Mouse (Mus musculus) hindbrain, embryonic 16.5 days (tissue): ENCODE measurements around the gene Fuca2. TPM values are rescaled to one million over a fixed set of nuclear protein-coding genes. Genes with fewer than 3 reads are reported as not detected.
"Not testable (repeated sequence)": the region's sequence is repeated elsewhere in the genome, so short reads cannot be mapped to it uniquely, and the experiment has no call there.

ENCODE experiments used
- ATAC-seq: fragments of 200-750 bp; cut with Nextera tagmentation; 2 replicates; pipeline ENCODE4 v1.8.0; 2017; ENCODE audit warnings: moderate TSS enrichment, moderate library complexity
- H3K27ac ChIP-seq: fragments of 300-500 bp; sonication (generic); 2 replicates; pipeline ENCODE4 v1.5.1; 2014; ENCODE audit warnings: low read depth, mild to moderate bottlenecking, control low read depth, low read length, moderate library complexity
- H3K27me3 ChIP-seq: fragments of 300-500 bp; sonication (generic); replicated peaks from 2 replicates; pipeline ENCODE4 v1.6.1; 2014; ENCODE audit warnings: low read length; ENCODE audit not compliant: control insufficient read depth, insufficient read depth
- H3K36me3 ChIP-seq: fragments of 300-500 bp; sonication (generic); 2 replicates; pipeline ENCODE4 v1.6.1; 2014; ENCODE audit warnings: mild to moderate bottlenecking, low read length, moderate library complexity, mixed read lengths; ENCODE audit not compliant: control insufficient read depth, insufficient read depth
- H3K4me1 ChIP-seq: fragments of 300-500 bp; sonication (generic); 2 replicates; pipeline ENCODE4 v1.6.1; 2014; ENCODE audit warnings: low read depth, low read length; ENCODE audit not compliant: control insufficient read depth, insufficient read depth
- H3K4me2 ChIP-seq: fragments of 300-500 bp; sonication (generic); 2 replicates; pipeline ENCODE4 v1.6.1; 2014; ENCODE audit warnings: mild to moderate bottlenecking, low read length, control low read depth, moderate library complexity
- H3K4me3 ChIP-seq: fragments of 300-500 bp; sonication (generic); 2 replicates; pipeline ENCODE4 v1.5.1; 2014; ENCODE audit warnings: mild to moderate bottlenecking, low read length, control low read depth, moderate library complexity
- H3K9ac ChIP-seq: fragments of 300-500 bp; sonication (generic); 2 replicates; pipeline ENCODE4 v1.6.1; 2014; ENCODE audit warnings: low read depth, mild to moderate bottlenecking, control low read depth, low read length, moderate library complexity
- H3K9me3 ChIP-seq: fragments of 300-500 bp; sonication (generic); 2 replicates; pipeline ENCODE4 v1.6.1; 2014; ENCODE audit warnings: mild to moderate bottlenecking, low read length, moderate library complexity; ENCODE audit not compliant: control insufficient read depth
- WGBS: fragments of 180-500 bp; shearing (Covaris S2); extraction: QIAGEN DNeasy Blood & Tissue Kit; methylation state at CpG from one replicate; pipeline ENCODE4 v1.1.7; 2014; 5-methylcytosine and 5-hydroxymethylcytosine counted together
- polyA plus RNA-seq: library from polyadenylated mRNA; unstranded; fragments of >200 nt; fragmentation: Nextera tagmentation; extraction: Ambion mirVana; gene quantifications from 2 replicates; pipeline ENCODE4 v1.2.1, GENCODE M21; 2015

Gene Fuca2
- 56.1 and 61.3 TPM in 2 replicates for polyA plus RNA-seq

GRCm38 (mm10) chr10:13499331-13499730 lies at the start of gene Fuca2:
Gene Fuca2 (plus strand): TSS chr10:13499540.
- H3K27me3 ChIP-seq: no peaks in the 10 kb centered on the region
- no peak within 1 kb of the TSS for H3K27ac ChIP-seq
- no peak within 1 kb of the TSS for H3K4me3 ChIP-seq
- H3K9ac ChIP-seq: no peak within 1 kb of the TSS
- 86% methylated on average over 2 of the region's 2 CpGs for WGBS
- no peaks in the 10 kb centered on the region for H3K36me3 ChIP-seq
- H3K4me1 ChIP-seq: peaks cover 10% of the 10 kb centered on the region
- no peak for ATAC-seq
- no peak within 1 kb of the TSS; the same call in 1 of the 2 replicates for H3K4me2 ChIP-seq
- no peaks in the 10 kb centered on the region for H3K9me3 ChIP-seq

- no peaks in the 10 kb centered on the region for H3K27me3 ChIP-seq
- WGBS: 80% methylated on average over 6 of the region's 6 CpGs
- no peak for ATAC-seq
Observed at GRCm38 (mm10) chr10:13451640-13452039, 47.7 kb upstream of the Fuca2 start.

GRCm38 (mm10) chr10:13453200-13453990 lies 45.9 kb upstream of the Fuca2 start:
- no peaks in the 10 kb centered on the region for H3K36me3 ChIP-seq
- H3K4me2 ChIP-seq: no peak overlapping the region
- no peak for ATAC-seq
- no peak overlapping the region for H3K9ac ChIP-seq
- no peak overlapping the region for H3K4me3 ChIP-seq
- H3K4me1 ChIP-seq: no peaks in the 10 kb centered on the region
- H3K27me3 ChIP-seq: no peaks in the 10 kb centered on the region
- no peaks in the 10 kb centered on the region for H3K9me3 ChIP-seq
- WGBS: 91% methylated on average over 13 of the region's 13 CpGs
- no peak overlapping the region for H3K27ac ChIP-seq

More at GRCm38 (mm10) chr10:13451640-13452039, 47.7 kb upstream of the Fuca2 start:
- no peak overlapping the region for H3K4me3 ChIP-seq
- no peak overlapping the region for H3K27ac ChIP-seq
- no peak overlapping the region for H3K4me2 ChIP-seq
- H3K9me3 ChIP-seq: no peaks in the 10 kb centered on the region
- no peak overlapping the region for H3K9ac ChIP-seq
- H3K36me3 ChIP-seq: no peaks in the 10 kb centered on the region
- no peaks in the 10 kb centered on the region for H3K4me1 ChIP-seq

- H3K4me1 ChIP-seq, H3K9me3 ChIP-seq, ATAC-seq, H3K4me2 ChIP-seq, H3K36me3 ChIP-seq, H3K9ac ChIP-seq, H3K4me3 ChIP-seq, H3K27me3 ChIP-seq, H3K27ac ChIP-seq: not testable (repeated sequence)
- WGBS: 88% methylated on average over 3 of the region's 3 CpGs
Observed at GRCm38 (mm10) chr10:13464295-13464694, 35.0 kb upstream of the Fuca2 start.

- Histone ChIP-seq H3K9me3 (no peaks in the 10 kb centered on the region), H3K9ac (no peak overlapping the region), H3K4me1 (no peaks in the 10 kb centered on the region), H3K36me3 (no peaks in the 10 kb centered on the region), H3K4me3 (no peak overlapping the region), H3K27ac (no peak overlapping the region), H3K27me3 (no peaks in the 10 kb centered on the region), H3K4me2 (no peak overlapping the region)
- WGBS: 66% methylated on average over 5 of the region's 5 CpGs
- ATAC-seq: no peak
Observed at GRCm38 (mm10) chr10:13466925-13467324, 32.4 kb upstream of the Fuca2 start.

GRCm38 (mm10) chr10:13468025-13468529 lies 31.3 kb upstream of the Fuca2 start:
- not testable (repeated sequence) for H3K9me3 ChIP-seq, H3K27me3 ChIP-seq, H3K9ac ChIP-seq, H3K27ac ChIP-seq, H3K4me3 ChIP-seq, H3K36me3 ChIP-seq, ATAC-seq, H3K4me1 ChIP-seq, H3K4me2 ChIP-seq
- WGBS: 80% methylated on average over 6 of the region's 6 CpGs

- H3K9ac ChIP-seq: no peak overlapping the region
Observed at GRCm38 (mm10) chr10:13470236-13470635, 29.1 kb upstream of the Fuca2 start.

GRCm38 (mm10) chr10:13473287-13473832 lies 26.0 kb upstream of the Fuca2 start:
- 0 out of 2 replicates have a peak, but pooled peaks have one; percentile 38 for ATAC-seq

More at GRCm38 (mm10) chr10:13470236-13470635, 29.1 kb upstream of the Fuca2 start:
- no peak overlapping the region for H3K4me2 ChIP-seq
- H3K27me3 ChIP-seq: peaks cover 7% of the 10 kb centered on the region
- no peak overlapping the region for H3K27ac ChIP-seq
- H3K4me1 ChIP-seq: peaks cover 8% of the 10 kb centered on the region
- H3K9me3 ChIP-seq: no peaks in the 10 kb centered on the region
- no peaks in the 10 kb centered on the region for H3K36me3 ChIP-seq
- H3K4me3 ChIP-seq: no peak overlapping the region
- no peak for ATAC-seq
- 88% methylated on average over 3 of the region's 3 CpGs for WGBS

GRCm38 (mm10) chr10:13473833-13474567 lies 25.3 kb upstream of the Fuca2 start, which contains the start of gene Phactr2:
Gene Phactr2 (minus strand): TSS chr10:13474412.
- ATAC-seq: peak; percentile 83
- Histone ChIP-seq H3K36me3 (no peaks in the 10 kb centered on the region), H3K4me3 (peak within 1 kb of the TSS; percentile 86), H3K27me3 (peaks cover 12% of the 10 kb centered on the region), H3K9ac (peak within 1 kb of the TSS; percentile 80), H3K4me2 (peak within 1 kb of the TSS; percentile 100), H3K4me1 (peaks cover 8% of the 10 kb centered on the region), H3K27ac (no peak within 1 kb of the TSS), H3K9me3 (no peaks in the 10 kb centered on the region)
- WGBS: under 1% methylated on average over 61 of the region's 71 CpGs

More at GRCm38 (mm10) chr10:13473287-13473832, 26.0 kb upstream of the Fuca2 start:
- Histone ChIP-seq H3K36me3 (no peaks in the 10 kb centered on the region), H3K27me3 (peaks cover 12% of the 10 kb centered on the region), H3K4me3 (peak overlapping the region; percentile 86), H3K9me3 (no peaks in the 10 kb centered on the region), H3K9ac (peak overlapping the region; percentile 80), H3K4me2 (peak overlapping the region; percentile 100), H3K27ac (no peak overlapping the region), H3K4me1 (peaks cover 8% of the 10 kb centered on the region)
- 19% methylated on average over 11 of the region's 17 CpGs for WGBS
